Mouse (Mus musculus): Measurements from ENCODE around the gene Slc2a3.

- TF ChIP-seq CTCF (IDR thresholded peaks at IDR 0.05; ENCODE audit: extremely low read depth, insufficient read length, insufficient replicate concordance, low read depth, low read length) (no peak; the same call in 1 of the 2 replicates), POLR2A (IDR thresholded peaks at IDR 0.05; ENCODE audit: low read depth, low read length) (no peak; the same call in 1 of the 2 replicates)
Observed at GRCm38 (mm10) chr6:122810615-122811279, 9.3 kb upstream of the Slc2a3 start.

Data from small intestine, adult 2 months (tissue).